Mouse (Mus musculus): ENCODE measurements around the gene Dst. TPM values are rescaled to one million over a fixed set of nuclear protein-coding genes. Genes with fewer than 3 reads are reported as not detected.
"Not testable (repeated sequence)": the region's sequence is repeated elsewhere in the genome, so short reads cannot be mapped to it uniquely, and the experiment has no call there.

Dst gene
- total RNA-seq, 2 experiments from 2014 or later: 0.31 to 0.49 TPM

- no peak for ATAC-seq (replicated peaks; ENCODE audit: poor library complexity, severe bottlenecking)
Observed at GRCm38 (mm10) chr1:34307191-34307590, 399.2 kb downstream of the Dst start.

- ATAC-seq (replicated peaks; ENCODE audit: poor library complexity, severe bottlenecking): not testable (repeated sequence)
Observed at GRCm38 (mm10) chr1:34308841-34309240, 400.8 kb downstream of the Dst start.

- ATAC-seq (replicated peaks; ENCODE audit: poor library complexity, severe bottlenecking): no peak
Observed at GRCm38 (mm10) chr1:34309396-34309795, 401.4 kb downstream of the Dst start.

GRCm38 (mm10) chr1:34310532-34311250 lies 402.7 kb downstream of the Dst start:
- ATAC-seq (replicated peaks; ENCODE audit: poor library complexity, severe bottlenecking): no peak

- no peak for ATAC-seq (replicated peaks; ENCODE audit: poor library complexity, severe bottlenecking)
Observed at GRCm38 (mm10) chr1:34312806-34313205, 404.8 kb downstream of the Dst start.

GRCm38 (mm10) chr1:34315381-34315780 lies 407.4 kb downstream of the Dst start:
- no peak for ATAC-seq (replicated peaks; ENCODE audit: poor library complexity, severe bottlenecking)

- ATAC-seq (replicated peaks; ENCODE audit: poor library complexity, severe bottlenecking): no peak
Observed at GRCm38 (mm10) chr1:34324255-34324654, 416.2 kb downstream of the Dst start.

- no peak for ATAC-seq (replicated peaks; ENCODE audit: poor library complexity, severe bottlenecking)
Observed at GRCm38 (mm10) chr1:34328606-34329005, 420.6 kb downstream of the Dst start.

- ATAC-seq (replicated peaks; ENCODE audit: poor library complexity, severe bottlenecking): no peak
Observed at GRCm38 (mm10) chr1:34331767-34332166, 423.7 kb downstream of the Dst start.

Other genes with a start within 250 kb of the Dst start
- 77.0 and 93.7 TPM in 2 replicates for gene Prim2, start 238.4 kb upstream of the Dst start, total RNA-seq (2014; fragmentation: Nextera tagmentation)
- gene Prim2, start 238.4 kb upstream of the Dst start, total RNA-seq (2017): 86.3 and 90.7 TPM in 2 replicates
- 3.6 and 8.4 TPM in 2 replicates for gene Rab23, start 188.3 kb upstream of the Dst start, total RNA-seq (2014; fragmentation: Nextera tagmentation)
- gene Rab23, start 188.3 kb upstream of the Dst start, total RNA-seq (2017): 2.3 and 2.4 TPM in 2 replicates
- 27.4 and 28.0 TPM in 2 replicates for gene Bag2, start 150.4 kb upstream of the Dst start, total RNA-seq (2014; fragmentation: Nextera tagmentation)
- 25.5 and 26.5 TPM in 2 replicates for gene Bag2, start 150.4 kb upstream of the Dst start, total RNA-seq (2017)
- 29.3 and 35.0 TPM in 2 replicates for gene Zfp451, start 93.6 kb upstream of the Dst start, total RNA-seq (2014; fragmentation: Nextera tagmentation)
- gene Zfp451, start 93.6 kb upstream of the Dst start, total RNA-seq (2017): 23.9 and 30.5 TPM in 2 replicates
- gene Bend6, start 409 bp upstream of the Dst start, total RNA-seq (2014; fragmentation: Nextera tagmentation): not detected in 2 replicates
- gene Bend6, start 409 bp upstream of the Dst start, total RNA-seq (2017): not detected in 2 replicates

Data from granulocyte monocyte progenitor cell, adult 5-6 weeks (primary cell).